Mouse (Mus musculus): ENCODE results near the gene Atrn.
"Not testable (repeated sequence)": the region's sequence is repeated elsewhere in the genome, so short reads cannot be mapped to it uniquely, and the experiment has no call there.

Gene Atrn

DNA sequence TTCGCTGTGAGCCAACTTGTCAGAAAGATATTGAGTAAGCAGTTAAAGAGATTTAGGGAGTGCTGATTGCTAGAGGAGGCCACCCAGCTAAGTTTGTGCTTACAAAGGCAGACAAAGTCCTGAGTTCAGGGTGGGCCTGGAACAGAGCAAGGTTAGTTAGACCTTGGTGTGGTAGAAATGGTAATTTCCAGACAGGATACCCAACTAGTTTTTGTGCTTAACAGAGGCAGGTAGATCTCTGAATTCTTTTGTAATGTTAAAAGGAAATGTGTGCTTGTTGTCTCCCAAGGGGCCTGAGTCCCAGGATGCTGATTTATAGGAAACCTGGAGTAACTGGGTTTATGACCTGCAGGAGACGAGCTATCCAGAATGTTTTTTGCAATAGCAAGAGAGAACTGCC lies 52.6 kb downstream of the Atrn start:
- no peak for DNase-seq (ENCODE audit: low read depth, low spot score)

- DNase-seq (ENCODE audit: low read depth, low spot score) = peak; percentile 51
Measured at GRCm38 (mm10) chr2:130961851-130962250, 55.6 kb downstream of the Atrn start.

DNA sequence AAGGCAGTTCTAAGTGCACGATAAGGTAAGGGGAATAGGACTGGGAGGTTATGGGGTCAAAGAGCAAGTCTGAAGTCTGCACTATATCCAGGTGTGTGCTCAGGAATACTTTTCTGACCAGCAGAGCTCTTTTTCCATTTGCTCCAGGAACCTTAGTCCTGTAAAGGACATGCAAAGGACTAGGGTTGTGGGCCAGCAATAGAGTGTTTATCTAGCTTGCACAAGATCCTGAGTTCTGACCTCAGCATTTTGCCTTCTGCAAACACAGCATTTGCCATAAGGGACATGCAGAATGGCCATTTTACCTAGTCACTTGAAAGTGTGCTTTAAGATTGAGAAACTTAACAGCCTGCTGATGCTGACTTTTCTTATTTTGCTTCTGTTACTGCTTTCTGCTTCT lies 58.7 kb downstream of the Atrn start:
- no peak for DNase-seq (ENCODE audit: low read depth, low spot score)

DNA sequence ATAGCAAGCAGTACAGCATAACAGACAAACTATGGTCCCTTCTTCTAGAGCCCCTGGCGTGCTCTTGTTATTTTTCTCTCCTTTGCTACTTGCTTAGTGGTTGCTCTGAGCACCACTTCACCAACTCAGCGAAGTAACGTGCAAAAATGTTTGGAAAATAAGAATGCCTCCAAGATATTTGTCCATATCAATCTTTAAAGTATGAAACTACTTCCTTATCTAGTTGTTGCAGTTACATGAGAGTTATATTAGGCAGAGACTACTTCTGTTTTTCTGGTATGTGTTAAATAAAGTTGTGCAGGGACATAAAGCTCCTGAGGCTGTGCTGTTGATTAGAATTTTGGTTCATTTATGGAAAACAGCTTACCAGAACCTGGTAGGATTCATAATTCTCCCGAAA lies 64.7 kb downstream of the Atrn start:
- DNase-seq (ENCODE audit: low read depth, low spot score) = no peak

DNA sequence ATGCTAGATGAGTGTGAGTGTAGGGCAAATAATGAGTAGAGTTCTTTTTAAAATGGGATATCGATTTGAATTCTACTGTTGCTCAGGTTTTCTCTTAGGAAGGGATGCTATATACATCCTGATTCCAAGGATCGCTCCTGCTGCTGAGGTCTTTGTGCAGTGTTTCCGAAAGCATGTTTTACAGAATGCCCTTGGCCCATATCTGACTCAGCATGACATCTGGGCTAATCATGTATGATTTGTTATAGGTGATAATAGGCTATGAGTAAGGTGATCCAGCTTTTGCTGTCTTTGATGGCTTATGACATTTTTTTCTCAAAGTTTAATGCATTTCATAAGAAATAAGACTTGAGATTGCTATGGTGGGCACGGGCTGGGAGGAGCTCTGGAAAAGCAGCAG lies 66.1 kb downstream of the Atrn start:
- no peak for DNase-seq (ENCODE audit: low read depth, low spot score)

- DNase-seq (ENCODE audit: low read depth, low spot score) = no peak
Measured at GRCm38 (mm10) chr2:130974928-130975327, 68.6 kb downstream of the Atrn start.

- no peak for DNase-seq (ENCODE audit: low read depth, low spot score)
Measured at GRCm38 (mm10) chr2:130977589-130977988, 71.3 kb downstream of the Atrn start.

- DNase-seq (ENCODE audit: low read depth, low spot score) = no peak
Measured at GRCm38 (mm10) chr2:130978058-130978847, 72.0 kb downstream of the Atrn start.

GRCm38 (mm10) chr2:130979138-130979537 lies 72.8 kb downstream of the Atrn start:
- DNase-seq (ENCODE audit: low read depth, low spot score) = no peak

- no peak for DNase-seq (ENCODE audit: low read depth, low spot score)
Measured at GRCm38 (mm10) chr2:130992818-130993217, 86.5 kb downstream of the Atrn start.

DNA sequence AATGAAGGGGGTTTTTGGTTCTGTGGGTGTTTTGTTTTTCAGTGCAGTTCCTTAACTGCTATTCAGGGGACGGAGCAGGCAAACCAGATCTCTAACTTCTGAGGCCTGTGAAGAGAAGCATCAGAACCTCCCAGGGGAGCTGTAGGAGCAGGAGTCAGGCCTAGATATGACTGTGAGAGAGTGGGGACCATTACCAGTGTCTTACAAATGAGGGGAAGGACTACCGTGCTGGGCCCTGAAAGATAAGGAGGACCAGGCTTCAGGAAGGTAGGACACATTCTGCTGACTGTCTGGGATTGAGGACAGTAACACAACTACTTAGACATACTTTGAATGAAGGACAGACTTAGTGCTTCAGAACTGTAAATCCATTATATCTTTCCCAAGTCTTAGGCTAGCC lies 102.8 kb downstream of the Atrn start:
- DNase-seq (ENCODE audit: low read depth, low spot score) = no peak

DNA sequence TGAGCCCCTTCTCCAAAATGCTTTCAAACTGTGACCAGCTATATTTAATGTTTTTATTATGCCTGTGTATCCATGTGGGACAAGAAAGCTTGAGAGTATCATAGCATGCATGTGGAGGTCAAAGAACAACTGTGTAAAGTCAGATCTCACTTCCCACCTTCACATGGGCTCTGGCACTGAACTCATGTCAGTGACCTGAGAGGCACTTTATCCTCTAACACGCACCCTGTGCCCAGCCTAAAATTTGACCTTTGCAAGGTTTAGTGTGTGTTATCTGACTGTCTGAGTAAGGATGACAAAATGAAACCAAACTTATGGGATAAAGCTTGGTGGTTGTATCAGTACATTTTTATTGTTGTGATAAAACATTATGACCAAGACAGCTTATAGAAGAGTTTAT lies 104.3 kb downstream of the Atrn start:
- no peak for DNase-seq (ENCODE audit: low read depth, low spot score)

GRCm38 (mm10) chr2:131025230-131025629 lies 118.9 kb downstream of the Atrn start:
- no peak for DNase-seq (ENCODE audit: low read depth, low spot score)

- no peak for DNase-seq (ENCODE audit: low read depth, low spot score)
Measured at GRCm38 (mm10) chr2:131026941-131027340, 120.6 kb downstream of the Atrn start.

DNA sequence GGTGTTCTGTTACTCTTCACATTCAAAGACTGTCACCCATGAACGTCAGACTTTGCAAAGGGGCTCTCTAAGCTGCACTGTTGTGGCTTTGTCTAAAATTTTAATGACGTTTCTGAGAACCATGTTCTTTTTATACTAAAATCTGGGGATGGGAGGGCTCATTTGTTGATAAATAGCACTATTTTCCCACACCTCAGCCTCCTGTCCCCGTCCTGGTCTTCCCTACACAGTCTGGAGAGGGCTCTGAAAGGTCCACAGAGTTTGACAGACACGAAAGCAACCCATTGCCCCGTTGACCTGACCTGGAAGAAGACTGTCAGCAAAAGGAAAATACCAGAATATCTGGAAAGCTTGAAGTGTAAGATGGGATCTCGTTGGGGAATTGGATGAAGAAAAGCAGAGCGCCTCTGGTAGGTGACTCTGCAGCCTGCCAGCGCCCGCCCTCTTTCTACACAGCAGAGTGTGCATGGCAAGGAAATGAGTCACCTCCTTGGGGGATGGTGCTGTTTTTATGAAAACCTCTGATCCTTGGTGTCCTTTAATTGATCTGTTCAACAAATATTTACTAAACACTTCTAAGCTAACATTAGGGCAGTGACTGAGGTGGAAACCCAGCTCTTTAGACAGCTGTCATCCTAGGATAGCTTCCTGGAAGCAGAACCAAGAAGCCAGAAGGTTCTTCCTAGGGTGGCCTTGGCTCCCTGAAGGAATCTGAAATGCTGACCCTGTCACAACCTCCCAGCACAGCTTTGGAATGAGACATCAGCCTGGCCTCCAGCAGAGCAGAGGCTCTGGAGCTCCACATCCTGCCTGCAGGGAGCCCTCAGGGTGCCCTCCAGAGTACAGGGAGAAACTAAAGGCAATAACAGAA lies 123.0 kb downstream of the Atrn start:
- no peak for DNase-seq (ENCODE audit: low read depth, low spot score)

GRCm38 (mm10) chr2:131030561-131030960 lies 124.3 kb downstream of the Atrn start:
- no peak for DNase-seq (ENCODE audit: low read depth, low spot score)

DNA sequence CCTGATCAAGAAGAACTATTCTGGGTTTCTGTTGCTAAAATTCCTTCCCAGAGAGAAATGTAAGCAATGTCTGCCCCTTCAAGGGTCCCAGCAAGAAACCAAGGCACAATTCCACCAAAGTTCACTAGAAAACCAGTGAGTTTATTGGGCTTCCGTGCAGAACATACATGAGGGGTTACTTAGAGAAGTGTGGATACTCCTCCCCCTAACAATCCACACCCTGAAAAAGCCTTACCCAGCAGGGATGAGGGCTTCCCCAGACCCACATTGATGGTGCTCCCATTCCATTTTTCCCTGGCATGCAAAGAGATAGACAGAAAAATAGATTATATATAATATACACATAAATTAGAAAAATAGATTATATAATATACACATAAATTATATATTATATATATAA lies 124.7 kb downstream of the Atrn start:
- no peak for DNase-seq (ENCODE audit: low read depth, low spot score)

DNA sequence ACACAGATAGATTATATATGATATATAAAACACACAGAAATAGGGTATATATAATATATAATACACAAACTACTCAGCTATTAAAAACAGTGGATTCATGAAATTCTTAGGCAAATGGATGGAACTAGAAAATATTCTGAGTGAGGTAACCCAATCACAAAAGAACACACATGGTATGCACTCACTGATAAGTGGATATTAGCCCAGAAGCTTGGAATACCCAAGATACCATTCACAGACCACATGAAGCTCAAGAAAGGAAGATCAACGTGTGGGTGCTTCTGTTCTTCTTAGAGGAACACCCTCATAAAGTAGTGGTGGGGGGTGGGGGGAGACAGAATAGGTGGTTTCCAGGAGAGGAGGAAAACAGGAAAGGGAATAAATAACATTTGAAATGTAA lies 125.1 kb downstream of the Atrn start:
- not testable (repeated sequence) for DNase-seq (ENCODE audit: low read depth, low spot score)

DNA sequence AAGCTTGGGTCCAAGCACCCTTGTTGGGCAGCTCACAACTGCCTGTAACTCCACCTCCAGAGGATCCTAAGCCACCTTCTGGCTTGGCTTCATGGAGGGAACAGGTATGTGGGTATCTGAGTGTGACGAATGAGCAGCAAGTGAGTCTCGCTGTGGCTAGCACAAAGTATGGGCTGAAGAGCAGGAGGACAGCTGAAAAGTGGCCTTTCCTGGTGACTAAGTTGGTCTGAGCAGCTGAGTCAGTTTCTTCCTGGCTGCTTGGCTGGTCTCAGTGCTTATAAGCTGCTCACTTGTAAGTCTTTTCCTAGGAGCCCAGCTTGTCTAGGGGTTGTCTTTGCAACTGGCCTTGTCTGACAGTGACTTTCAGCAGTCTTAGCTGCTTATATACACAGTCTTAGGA lies 130.0 kb downstream of the Atrn start:
- no peak for DNase-seq (ENCODE audit: low read depth, low spot score)

- DNase-seq (ENCODE audit: low read depth, low spot score) = no peak
Measured at GRCm38 (mm10) chr2:131036757-131037156, 130.5 kb downstream of the Atrn start.

GRCm38 (mm10) chr2:131037226-131037990 lies 131.1 kb downstream of the Atrn start:
- DNase-seq (ENCODE audit: low read depth, low spot score) = no peak

GRCm38 (mm10) chr2:131038197-131038596 lies 131.9 kb downstream of the Atrn start:
- no peak for DNase-seq (ENCODE audit: low read depth, low spot score)

Data from forelimb bud, embryonic 11.5 days (tissue).